9 mouse cellular contexts compared by ENCODE assay signal in the genomic region with DNA sequence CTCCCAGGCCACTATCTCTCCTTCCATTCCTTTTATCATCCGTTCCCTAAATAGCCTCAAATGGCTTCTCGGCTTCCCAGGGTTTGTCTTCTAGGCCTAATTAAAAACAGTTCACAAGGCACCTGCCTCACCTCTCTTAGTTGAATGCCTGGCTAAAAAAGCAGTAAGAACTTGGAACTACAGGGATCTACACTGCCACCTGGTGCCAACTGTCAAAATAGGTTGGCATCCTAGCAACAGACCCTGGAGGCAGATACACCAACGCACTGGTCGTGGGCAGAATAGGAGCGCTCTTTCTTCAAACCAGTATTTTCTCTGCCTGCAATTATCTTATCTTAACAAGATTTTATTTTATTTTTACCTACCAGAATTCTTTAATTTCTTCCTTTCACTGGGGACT. TPM values are rescaled to one million over a fixed set of nuclear protein-coding genes. Genes with fewer than 3 reads are reported as not detected.
DNase-seq lines count a peak whose midpoint lies in the region; ATAC-seq lines count a peak whose summit lies in the region.
"Had no signal": no experiment of that assay in that cellular context is flagged by ENCODE, and none has a peak within 500 bp of the region (broad histone marks: within the 10 kb centered on the region; RNA-seq: fewer than 3 reads in every experiment).

No protein-coding gene starts in this region.

- no peaks in the 10 kb centered on the region for H3K36me3 ChIP-seq in heart, embryonic 10.5 days
- H3K36me3 ChIP-seq: lung, embryonic 15.5 days had no signal

- intact Hi-C loops in heart, postnatal 36 days (cut with DNase I): loop anchor here (1.0 kb wide), 2 partner anchors 46 to 117 kb away; no protein-coding TSS in a partner anchor

- no peak overlapping the region; the same call in 1 of the 2 replicates for H3K4me3 ChIP-seq in heart, embryonic 10.5 days
- H3K4me3 ChIP-seq: lung, embryonic 15.5 days had no signal

- peak; percentile 92 for DNase-seq in heart, adult 11 months
- DNase-seq in heart, embryonic 10.5 days (ENCODE audit: low spot score): no peak
- peak; percentile 81 for DNase-seq in NIH3T3 (ENCODE audit: low read depth)
- DNase-seq in heart, postnatal 36 days: peak; percentile 29 to 55
- peak; percentile 72 for DNase-seq in left cerebral cortex, adult 11 months (ENCODE audit: low spot score)
- peak; percentile 81 for DNase-seq in right cerebral cortex, postnatal 36 days (ENCODE audit: low spot score in 2 of 2)

- WGBS in heart, embryonic 10.5 days: 26% methylated on average over 5 of the region's 5 CpGs

- no peaks in the 10 kb centered on the region for H3K9me3 ChIP-seq in heart, embryonic 10.5 days
- H3K9me3 ChIP-seq: lung, embryonic 15.5 days had no signal

- no peak overlapping the region for H3K27ac ChIP-seq in heart, embryonic 10.5 days
- H3K27ac ChIP-seq: lung, embryonic 15.5 days had no signal

- H3K27me3 ChIP-seq in heart, embryonic 10.5 days (ENCODE audit: insufficient read depth, poor library complexity, severe bottlenecking): no peaks in the 10 kb centered on the region
- H3K27me3 ChIP-seq: lung, embryonic 15.5 days had no signal

- H3K4me1 ChIP-seq in heart, embryonic 10.5 days: peaks cover 14% of the 10 kb centered on the region

- ATAC-seq in common myeloid progenitor, adult 5-6 weeks (replicated peaks; ENCODE audit: low read depth, poor library complexity, severe bottlenecking): peak; percentile 64
- peak; percentile 81 for ATAC-seq in megakaryocyte progenitor cell, adult 5-6 weeks (replicated peaks; ENCODE audit: poor library complexity)

RNA-seq across cellular contexts. Expression of a gene that starts 15.2 kb away (rescaled TPM):
- 55.8 and 85.3 TPM in 2 replicates for polyA plus RNA-seq in heart, embryonic 10.5 days (2016; fragmentation: Nextera tagmentation; extraction: Ambion mirVana)
- total RNA-seq in common myeloid progenitor, adult 5-6 weeks (2017): 21.6 and 24.4 TPM in 2 replicates
- total RNA-seq in heart, postnatal 36 days (2021): 1 to 10 TPM; 1.6 to 2.0 TPM
- total RNA-seq in megakaryocyte progenitor cell, adult 5-6 weeks (2015): 7.0 and 10.0 TPM in 2 replicates
- total RNA-seq in megakaryocyte progenitor cell, adult 5-6 weeks (2017): 12.4 and 13.9 TPM in 2 replicates

RNA-seq across cellular contexts. Expression of a gene that starts 33.4 kb away (rescaled TPM):
- polyA plus RNA-seq in heart, embryonic 10.5 days (2016; fragmentation: Nextera tagmentation; extraction: Ambion mirVana): 4.8 and 4.9 TPM in 2 replicates
- total RNA-seq in common myeloid progenitor, adult 5-6 weeks (2017): 6.4 and 6.7 TPM in 2 replicates
- total RNA-seq in heart, postnatal 36 days (2021): 10 to 100 TPM; 33.4 to 34.7 TPM
- total RNA-seq in megakaryocyte progenitor cell, adult 5-6 weeks (2015): 9.9 and 10.3 TPM in 2 replicates
- total RNA-seq in megakaryocyte progenitor cell, adult 5-6 weeks (2017): 3.0 and 3.5 TPM in 2 replicates
